8 mouse cellular contexts compared by ENCODE assay signal in genomic region chr3:90509747-90510123, GRCm38 (mm10). TPM values are rescaled to one million over a fixed set of nuclear protein-coding genes. Genes with fewer than 3 reads are reported as not detected.
DNase-seq lines count a peak whose midpoint lies in the region; ATAC-seq and TF ChIP-seq lines count a peak whose summit lies in the region.

No protein-coding gene starts in this region.

- H3K36me3 ChIP-seq in embryonic facial prominence, embryonic 13.5 days: peaks cover 29% of the 10 kb centered on the region
- peaks cover 21% of the 10 kb centered on the region for H3K36me3 ChIP-seq in intestine, postnatal 0 days (ENCODE audit: control insufficient read depth, insufficient read depth)
- H3K36me3 ChIP-seq in neural tube, embryonic 14.5 days (ENCODE audit: control insufficient read depth, insufficient read depth, low read length): peaks cover 26% of the 10 kb centered on the region

- WGBS in embryonic facial prominence, embryonic 13.5 days: 15% methylated on average over 2 of the region's 2 CpGs
- 13% methylated on average over 2 of the region's 2 CpGs for WGBS in intestine, postnatal 0 days
- WGBS in neural tube, embryonic 14.5 days: 27% methylated on average over 2 of the region's 2 CpGs

- no peak for TF ChIP-seq CTCF in left cerebral cortex, adult 2 months (IDR thresholded peaks at IDR 0.05)
- no peak for TF ChIP-seq CTCF in intestine, postnatal 0 days (IDR thresholded peaks at IDR 0.05; ENCODE audit: low read depth)

- H3K4me3 ChIP-seq in left cerebral cortex, adult 2 months: peak overlapping the region; percentile 62
- peak overlapping the region; percentile 95 for H3K4me3 ChIP-seq in embryonic facial prominence, embryonic 13.5 days
- peak overlapping the region; percentile 94 for H3K4me3 ChIP-seq in intestine, postnatal 0 days (ENCODE audit: low read depth, low read length)
- peak overlapping the region; percentile 95 for H3K4me3 ChIP-seq in neural tube, embryonic 14.5 days (ENCODE audit: low read depth, low read length)

- ATAC-seq in embryonic facial prominence, embryonic 13.5 days (ENCODE audit: insufficient number of reproducible peaks, insufficient read depth, low FRiP score, low TSS enrichment, low read depth): no peak
- ATAC-seq in intestine, postnatal 0 days: 0 out of 2 replicates have a peak, but pooled peaks have one; percentile 10
- ATAC-seq in neural tube, embryonic 14.5 days (ENCODE audit: low read depth): peak; percentile 26

- peaks cover 21% of the 10 kb centered on the region; the same call in 1 of the 2 replicates for H3K27me3 ChIP-seq in embryonic facial prominence, embryonic 13.5 days
- H3K27me3 ChIP-seq in intestine, postnatal 0 days (replicated peaks; ENCODE audit: control insufficient read depth, insufficient read depth, low read length): no peaks in the 10 kb centered on the region
- peaks cover 2% of the 10 kb centered on the region; the same call in 1 of the 2 replicates for H3K27me3 ChIP-seq in neural tube, embryonic 14.5 days (ENCODE audit: control insufficient read depth, insufficient read depth, low read length)

- intact Hi-C loops in left cerebral cortex, adult 2 months (cut with DNase I): loop anchor here (2.0 to 5.0 kb wide), 3 partner anchors 75 to 143 kb away; partner anchors contain the start of gene S100a7a
- intact Hi-C loops in left cerebral cortex, postnatal 36 days (cut with DNase I): loop anchor here (5.0 kb wide), 1 partner anchor 143 kb away; the partner anchor contains the start of gene S100a7a

- H3K27ac ChIP-seq in left cerebral cortex, adult 2 months: peak overlapping the region; percentile 77
- peak overlapping the region; percentile 66; the same call in 1 of the 2 replicates for H3K27ac ChIP-seq in embryonic facial prominence, embryonic 13.5 days
- peak overlapping the region; percentile 95 for H3K27ac ChIP-seq in intestine, postnatal 0 days (ENCODE audit: low read depth, low read length)
- H3K27ac ChIP-seq in neural tube, embryonic 14.5 days (ENCODE audit: low read depth, low read length): peak overlapping the region; percentile 10; the same call in 1 of the 2 replicates

- no peaks in the 10 kb centered on the region for H3K9me3 ChIP-seq in embryonic facial prominence, embryonic 13.5 days
- no peaks in the 10 kb centered on the region for H3K9me3 ChIP-seq in intestine, postnatal 0 days (ENCODE audit: control insufficient read depth)
- no peaks in the 10 kb centered on the region for H3K9me3 ChIP-seq in neural tube, embryonic 14.5 days (ENCODE audit: control insufficient read depth, low read length)

- no peak for DNase-seq in left cerebral cortex, adult 2 months (ENCODE audit: extremely low spot score in 1 of 2, low spot score in 2 of 2)
- no peak for DNase-seq in left cerebral cortex, postnatal 36 days (ENCODE audit: low spot score in 2 of 2)
- DNase-seq in adrenal gland, postnatal 10 days: no peak
- DNase-seq in layer of hippocampus, adult 8-10 months (ENCODE audit: low spot score in 2 of 2): no peak
- no peak for DNase-seq in thymus, postnatal 0 days (ENCODE audit: low spot score)

- peaks cover 29% of the 10 kb centered on the region for H3K4me1 ChIP-seq in embryonic facial prominence, embryonic 13.5 days
- peaks cover 5% of the 10 kb centered on the region; the same call in 1 of the 2 replicates for H3K4me1 ChIP-seq in intestine, postnatal 0 days (replicated peaks; ENCODE audit: control insufficient read depth, insufficient read depth, low read length)
- H3K4me1 ChIP-seq in neural tube, embryonic 14.5 days (ENCODE audit: control insufficient read depth, insufficient read depth, low read length): peaks cover 23% of the 10 kb centered on the region

- H3K9ac ChIP-seq in embryonic facial prominence, embryonic 13.5 days: peak overlapping the region; percentile 99; the same call in 1 of the 2 replicates
- H3K9ac ChIP-seq in intestine, postnatal 0 days (ENCODE audit: low read depth, low read length): no peak overlapping the region
- H3K9ac ChIP-seq in neural tube, embryonic 14.5 days (replicated peaks; ENCODE audit: low read depth, low read length): no peak overlapping the region

- H3K4me2 ChIP-seq in embryonic facial prominence, embryonic 13.5 days: peak overlapping the region; percentile 77
- peak overlapping the region; percentile 78 for H3K4me2 ChIP-seq in intestine, postnatal 0 days (replicated peaks; ENCODE audit: low read depth)
- H3K4me2 ChIP-seq in neural tube, embryonic 14.5 days (ENCODE audit: low read depth, low read length): peak overlapping the region; percentile 38

RNA-seq across cellular contexts. Expression of gene Chtop, which starts 0.4 kb away (rescaled TPM):
- total RNA-seq in left cerebral cortex, adult 2 months (2021): 100 to 1,000 TPM; 164 TPM
- total RNA-seq in left cerebral cortex, postnatal 36 days (2021): 100 to 1,000 TPM; 160 to 168 TPM
- 187 and 195 TPM in 2 replicates for polyA plus RNA-seq in embryonic facial prominence, embryonic 13.5 days (2015; fragmentation: Nextera tagmentation; extraction: Ambion mirVana)
- polyA plus RNA-seq in intestine, postnatal 0 days (2015; fragmentation: Nextera tagmentation; extraction: Ambion mirVana): 61.3 and 63.7 TPM in 2 replicates
- polyA plus RNA-seq in neural tube, embryonic 14.5 days (2014; fragmentation: Nextera tagmentation; extraction: Ambion mirVana): 116 and 123 TPM in 2 replicates
- 100 to 1,000 TPM; 101 to 108 TPM for total RNA-seq in adrenal gland, postnatal 10 days (2021)
- total RNA-seq in layer of hippocampus, adult 8-10 months (2022): 100 to 1,000 TPM; 146 to 155 (median 153) TPM
- 162 and 169 TPM in 2 replicates for polyA plus RNA-seq in thymus, postnatal 0 days (2015; fragmentation: Nextera tagmentation; extraction: Ambion mirVana)

RNA-seq across cellular contexts. Expression of gene S100a1, which starts 4.5 kb away (rescaled TPM):
- total RNA-seq in left cerebral cortex, adult 2 months (2021): 100 to 1,000 TPM; 119 to 123 TPM
- total RNA-seq in left cerebral cortex, postnatal 36 days (2021): 100 to 1,000 TPM; 118 to 137 TPM
- polyA plus RNA-seq in embryonic facial prominence, embryonic 13.5 days (2015; fragmentation: Nextera tagmentation; extraction: Ambion mirVana): 13.5 and 16.5 TPM in 2 replicates
- 1,091 and 1,109 TPM in 2 replicates for polyA plus RNA-seq in intestine, postnatal 0 days (2015; fragmentation: Nextera tagmentation; extraction: Ambion mirVana)
- 15.8 and 18.6 TPM in 2 replicates for polyA plus RNA-seq in neural tube, embryonic 14.5 days (2014; fragmentation: Nextera tagmentation; extraction: Ambion mirVana)
- 100 to 1,000 TPM; 263 to 269 TPM for total RNA-seq in adrenal gland, postnatal 10 days (2021)
- total RNA-seq in layer of hippocampus, adult 8-10 months (2022): 100 to 1,000 TPM in 2 of 4 experiments, 10 to 100 TPM in 2; 87.1 to 154 (median 123) TPM
- polyA plus RNA-seq in thymus, postnatal 0 days (2015; fragmentation: Nextera tagmentation; extraction: Ambion mirVana): 46.7 and 50.4 TPM in 2 replicates

RNA-seq across cellular contexts. Expression of gene S100a13, which starts 4.5 kb away (rescaled TPM):
- 10 to 100 TPM; 15.4 to 18.1 TPM for total RNA-seq in left cerebral cortex, adult 2 months (2021)
- total RNA-seq in left cerebral cortex, postnatal 36 days (2021): 10 to 100 TPM; 20.9 to 21.8 TPM
- 24.2 and 26.7 TPM in 2 replicates for polyA plus RNA-seq in embryonic facial prominence, embryonic 13.5 days (2015; fragmentation: Nextera tagmentation; extraction: Ambion mirVana)
- 70.3 and 78.7 TPM in 2 replicates for polyA plus RNA-seq in intestine, postnatal 0 days (2015; fragmentation: Nextera tagmentation; extraction: Ambion mirVana)
- polyA plus RNA-seq in neural tube, embryonic 14.5 days (2014; fragmentation: Nextera tagmentation; extraction: Ambion mirVana): 6.9 and 11.0 TPM in 2 replicates
- total RNA-seq in adrenal gland, postnatal 10 days (2021): 10 to 100 TPM; 59.6 to 60.9 TPM
- 10 to 100 TPM; 16.9 to 33.3 (median 24.9) TPM for total RNA-seq in layer of hippocampus, adult 8-10 months (2022)
- 146 and 154 TPM in 2 replicates for polyA plus RNA-seq in thymus, postnatal 0 days (2015; fragmentation: Nextera tagmentation; extraction: Ambion mirVana)

RNA-seq across cellular contexts. Expression of gene S100a14, which starts 16.9 kb away (rescaled TPM):
- total RNA-seq in left cerebral cortex, adult 2 months (2021): under 1 TPM in 1 of 2 experiments, not detected in 1; 0.34 TPM
- total RNA-seq in left cerebral cortex, postnatal 36 days (2021): under 1 TPM; 0.34 to 0.44 TPM
- 22.7 and 25.5 TPM in 2 replicates for polyA plus RNA-seq in embryonic facial prominence, embryonic 13.5 days (2015; fragmentation: Nextera tagmentation; extraction: Ambion mirVana)
- 0.61 and 1.1 TPM in 2 replicates for polyA plus RNA-seq in intestine, postnatal 0 days (2015; fragmentation: Nextera tagmentation; extraction: Ambion mirVana)
- not detected in 2 replicates for polyA plus RNA-seq in neural tube, embryonic 14.5 days (2014; fragmentation: Nextera tagmentation; extraction: Ambion mirVana)
- under 1 TPM; 0.24 to 0.70 TPM for total RNA-seq in adrenal gland, postnatal 10 days (2021)
- 1 to 10 TPM in 1 of 4 experiments, under 1 TPM in 1, not detected in 2; 0.49 to 1.3 TPM for total RNA-seq in layer of hippocampus, adult 8-10 months (2022)
- polyA plus RNA-seq in thymus, postnatal 0 days (2015; fragmentation: Nextera tagmentation; extraction: Ambion mirVana): 43.5 and 47.3 TPM in 2 replicates

RNA-seq across cellular contexts. Expression of gene Snapin, which starts 18.9 kb away (rescaled TPM):
- 10 to 100 TPM; 48.8 to 50.9 TPM for total RNA-seq in left cerebral cortex, adult 2 months (2021)
- 10 to 100 TPM; 52.8 to 54.7 TPM for total RNA-seq in left cerebral cortex, postnatal 36 days (2021)
- polyA plus RNA-seq in embryonic facial prominence, embryonic 13.5 days (2015; fragmentation: Nextera tagmentation; extraction: Ambion mirVana): 85.5 and 100 TPM in 2 replicates
- polyA plus RNA-seq in intestine, postnatal 0 days (2015; fragmentation: Nextera tagmentation; extraction: Ambion mirVana): 53.1 and 53.9 TPM in 2 replicates
- polyA plus RNA-seq in neural tube, embryonic 14.5 days (2014; fragmentation: Nextera tagmentation; extraction: Ambion mirVana): 106 and 112 TPM in 2 replicates
- total RNA-seq in adrenal gland, postnatal 10 days (2021): 10 to 100 TPM; 46.6 to 59.3 TPM
- 10 to 100 TPM; 54.7 to 68.9 (median 63.0) TPM for total RNA-seq in layer of hippocampus, adult 8-10 months (2022)
- 61.9 and 65.5 TPM in 2 replicates for polyA plus RNA-seq in thymus, postnatal 0 days (2015; fragmentation: Nextera tagmentation; extraction: Ambion mirVana)

Comparison
In these comparisons a context has a peak if more than half of its experiments do, and no peak if none do; other contexts are left out.
1. H3K27ac ChIP-seq: peak in every context shown above with its lines; median percentile 95 in intestine, postnatal 0 days; 77 in left cerebral cortex, adult 2 months; 66 in embryonic facial prominence, embryonic 13.5 days; 10 in neural tube, embryonic 14.5 days.